ENCODE assay signal across 8 mouse cellular contexts in the genomic region with DNA sequence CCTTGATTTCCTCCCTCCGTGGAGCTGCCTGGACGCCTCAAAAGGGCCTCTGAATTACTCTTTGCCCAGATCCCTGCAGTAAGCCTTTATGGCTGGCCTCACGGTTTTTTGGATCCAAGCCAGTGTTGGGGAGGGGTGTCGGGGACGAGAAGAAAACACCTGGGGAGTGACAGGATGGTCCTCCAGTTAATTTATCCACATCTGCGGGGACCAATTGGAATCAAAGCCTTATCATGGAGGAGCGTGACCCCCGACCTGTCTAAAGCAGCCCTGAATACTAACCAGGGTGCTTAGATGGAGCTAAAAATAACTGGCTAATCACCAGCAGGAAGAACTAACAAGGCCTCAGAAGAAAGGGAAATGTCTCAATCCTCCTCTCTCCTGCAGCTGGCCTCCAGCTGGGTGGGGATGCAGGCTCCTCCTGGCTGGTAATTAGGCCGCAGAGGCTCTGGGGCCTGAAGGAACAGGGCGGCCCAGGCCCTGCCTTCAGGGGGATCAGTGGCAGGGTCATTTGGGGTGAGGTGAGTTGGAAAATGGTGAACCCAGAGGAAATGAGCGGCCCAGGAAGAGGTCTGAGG.
A peak's percentile ranks its signal among the peaks of the same experiment; 100 is the strongest.
DNase-seq lines count a peak whose midpoint lies in the region; ATAC-seq lines count a peak whose summit lies in the region.

No protein-coding gene starts in this region.

- H3K27ac ChIP-seq in kidney, embryonic 16.5 days (ENCODE audit: low read length), result peak overlapping the region; percentile 82
- peak overlapping the region; percentile 23; the same call in 1 of the 2 replicates for H3K27ac ChIP-seq in midbrain, embryonic 14.5 days (replicated peaks; ENCODE audit: low read depth, low read length)

- H3K9ac ChIP-seq in kidney, embryonic 16.5 days (replicated peaks; ENCODE audit: low read length), result peak overlapping the region; percentile 20; the same call in 1 of the 2 replicates
- no peak overlapping the region for H3K9ac ChIP-seq in midbrain, embryonic 14.5 days (replicated peaks; ENCODE audit: low read length)

- 16% methylated on average over 11 of the region's 11 CpGs for WGBS in kidney, embryonic 16.5 days
- WGBS in midbrain, embryonic 14.5 days, result 7% methylated on average over 11 of the region's 11 CpGs

- no peaks in the 10 kb centered on the region for H3K27me3 ChIP-seq in kidney, embryonic 16.5 days (ENCODE audit: insufficient read depth, low read length)
- no peaks in the 10 kb centered on the region for H3K27me3 ChIP-seq in midbrain, embryonic 14.5 days (ENCODE audit: control insufficient read depth, insufficient read depth, low read length)

- H3K36me3 ChIP-seq in kidney, embryonic 16.5 days (ENCODE audit: insufficient read depth, low read length), result no peaks in the 10 kb centered on the region
- H3K36me3 ChIP-seq in midbrain, embryonic 14.5 days (ENCODE audit: control insufficient read depth, insufficient read depth, low read length), result no peaks in the 10 kb centered on the region

- H3K4me2 ChIP-seq in kidney, embryonic 16.5 days (replicated peaks; ENCODE audit: low read depth, low read length), result no peak overlapping the region
- H3K4me2 ChIP-seq in midbrain, embryonic 14.5 days (ENCODE audit: low read length), result no peak overlapping the region

- H3K4me1 ChIP-seq in kidney, embryonic 16.5 days (ENCODE audit: insufficient read depth, low read length), result peaks cover 31% of the 10 kb centered on the region
- H3K4me1 ChIP-seq in midbrain, embryonic 14.5 days (ENCODE audit: control insufficient read depth, insufficient read depth, low read length), result peaks cover 29% of the 10 kb centered on the region

- ATAC-seq in kidney, embryonic 16.5 days (ENCODE audit: low FRiP score, low TSS enrichment), result peak; percentile 42; the same call in 1 of the 2 replicates
- ATAC-seq in midbrain, embryonic 14.5 days (ENCODE audit: low FRiP score, low TSS enrichment), result peak; percentile 34; the same call in 1 of the 2 replicates
- no peak for ATAC-seq in CD4-positive, CD25-positive, alpha-beta regulatory T cell, adult 4 months

- no peaks in the 10 kb centered on the region for H3K9me3 ChIP-seq in kidney, embryonic 16.5 days (ENCODE audit: low read length)
- H3K9me3 ChIP-seq in midbrain, embryonic 14.5 days (ENCODE audit: control insufficient read depth, low read length), result no peaks in the 10 kb centered on the region

- H3K4me3 ChIP-seq in kidney, embryonic 16.5 days (ENCODE audit: low read length), result no peak overlapping the region
- no peak overlapping the region for H3K4me3 ChIP-seq in midbrain, embryonic 14.5 days (replicated peaks; ENCODE audit: low read depth, low read length)

- peak; percentile 55 for DNase-seq in MN1 (ENCODE audit: low spot score)
- DNase-seq in embryo, embryonic 10.5 days (ENCODE audit: low spot score), result peak; percentile 59
- DNase-seq in heart, adult 9 months (ENCODE audit: low spot score in 2 of 2), result peak; percentile 48 to 70
- DNase-seq in midbrain, embryonic 14.5 days, result peak; percentile 59
- no peak for DNase-seq in spleen, postnatal 10 days (ENCODE audit: low spot score in 2 of 2)
- DNase-seq in frontal cortex, postnatal 25 days (ENCODE audit: low spot score in 2 of 2), result no peak

Comparison
In these comparisons a context has a peak if more than half of its experiments do, and no peak if none do; other contexts are left out.
1. DNase-seq: peak in MN1 (single experiment), embryo, embryonic 10.5 days (single experiment), heart, adult 9 months (2 of 2) and midbrain, embryonic 14.5 days (single experiment); none in spleen, postnatal 10 days (0 of 2) and frontal cortex, postnatal 25 days (0 of 2).